Mouse (Mus musculus) kidney, embryonic 16.5 days (tissue): ENCODE measurements around the gene Alx1. TPM values are rescaled to one million over a fixed set of nuclear protein-coding genes. Genes with fewer than 3 reads are reported as not detected.

Source experiments
- ATAC-seq: fragments of 200-750 bp; cut with Nextera tagmentation; 2 replicates; pipeline ENCODE4 v1.8.0; 2017; ENCODE audit warnings: moderate TSS enrichment; ENCODE audit not compliant: low FRiP score, low TSS enrichment
- H3K27ac ChIP-seq: fragments of 300-500 bp; sonication (generic); 2 replicates; pipeline ENCODE4 v1.5.1; 2014; ENCODE audit warnings: low read length
- H3K27me3 ChIP-seq: fragments of 300-500 bp; sonication (generic); 2 replicates; pipeline ENCODE4 v1.6.1; 2014; ENCODE audit warnings: low read length, control low read depth, mixed read lengths; ENCODE audit not compliant: insufficient read depth
- H3K36me3 ChIP-seq: fragments of 300-500 bp; sonication (generic); 2 replicates; pipeline ENCODE4 v1.6.1; 2014; ENCODE audit warnings: low read length, control low read depth, mixed read lengths; ENCODE audit not compliant: insufficient read depth
- H3K4me1 ChIP-seq: fragments of 300-500 bp; sonication (generic); 2 replicates; pipeline ENCODE4 v1.6.1; 2014; ENCODE audit warnings: low read length, control low read depth, mixed read lengths; ENCODE audit not compliant: insufficient read depth
- H3K4me2 ChIP-seq: fragments of 300-500 bp; sonication (generic); replicated peaks from 2 replicates; pipeline ENCODE4 v1.6.1; 2014; ENCODE audit warnings: low read depth, low read length
- H3K4me3 ChIP-seq: fragments of 300-500 bp; sonication (generic); 2 replicates; pipeline ENCODE4 v1.5.1; 2014; ENCODE audit warnings: mild to moderate bottlenecking, low read length
- H3K9ac ChIP-seq: fragments of 300-500 bp; sonication (generic); replicated peaks from 2 replicates; pipeline ENCODE4 v1.6.1; 2014; ENCODE audit warnings: low read length
- H3K9me3 ChIP-seq: fragments of 300-500 bp; sonication (generic); 2 replicates; pipeline ENCODE4 v1.6.1; 2016; ENCODE audit warnings: low read length, control low read depth
- WGBS: fragments of 180-500 bp; shearing (Covaris S2); extraction: QIAGEN DNeasy Blood & Tissue Kit; methylation state at CpG from one replicate; pipeline ENCODE4 v1.1.7; 2014; 5-methylcytosine and 5-hydroxymethylcytosine counted together
- polyA plus RNA-seq: library from polyadenylated mRNA; unstranded; fragments of >200 nt; fragmentation: Nextera tagmentation; extraction: Ambion mirVana; gene quantifications from 2 replicates; pipeline ENCODE4 v1.2.1, GENCODE M21; 2015

The Alx1 gene
- 31.5 and 37.9 TPM in 2 replicates for polyA plus RNA-seq

GRCm38 (mm10) chr10:103029730-103030490 is at the start of gene Alx1:
Alx1 (minus strand) TSS chr10:103030215.
- Histone ChIP-seq H3K36me3 (no peaks in the 10 kb centered on the region), H3K4me2 (peak within 1 kb of the TSS; percentile 70), H3K27me3 (peaks cover 81% of the 10 kb centered on the region), H3K9me3 (no peaks in the 10 kb centered on the region), H3K27ac (peak within 1 kb of the TSS; percentile 69; the same call in 1 of the 2 replicates), H3K4me3 (peak within 1 kb of the TSS; percentile 55), H3K9ac (peak within 1 kb of the TSS; percentile 35; the same call in 1 of the 2 replicates), H3K4me1 (peaks cover 9% of the 10 kb centered on the region)
- 3% methylated on average over 32 of the region's 32 CpGs for WGBS
- ATAC-seq: no peak

GRCm38 (mm10) chr10:103049593-103049992 is 19.6 kb upstream of the Alx1 start:
- no peaks in the 10 kb centered on the region for H3K4me1 ChIP-seq
- H3K9me3 ChIP-seq: no peaks in the 10 kb centered on the region
- no peak overlapping the region for H3K27ac ChIP-seq
- no peak overlapping the region for H3K4me2 ChIP-seq
- H3K27me3 ChIP-seq: no peaks in the 10 kb centered on the region
- H3K36me3 ChIP-seq: no peaks in the 10 kb centered on the region
- H3K9ac ChIP-seq: no peak overlapping the region
- no peak overlapping the region for H3K4me3 ChIP-seq
- no peak for ATAC-seq
- 87% methylated on average over 2 of the region's 2 CpGs for WGBS

- 61% methylated on average over 3 of the region's 3 CpGs for WGBS
- no peak overlapping the region for H3K27ac ChIP-seq
- ATAC-seq: no peak
- no peak overlapping the region for H3K9ac ChIP-seq
- H3K4me2 ChIP-seq: no peak overlapping the region
- H3K4me3 ChIP-seq: no peak overlapping the region
- no peaks in the 10 kb centered on the region for H3K27me3 ChIP-seq
- no peaks in the 10 kb centered on the region for H3K4me1 ChIP-seq
- H3K9me3 ChIP-seq: no peaks in the 10 kb centered on the region
- no peaks in the 10 kb centered on the region for H3K36me3 ChIP-seq
Observed at GRCm38 (mm10) chr10:103046623-103047022, 16.6 kb upstream of the Alx1 start.

- WGBS: 46% methylated on average over 2 of the region's 2 CpGs
- ATAC-seq: no peak
Observed at GRCm38 (mm10) chr10:103045019-103045418, 15.0 kb upstream of the Alx1 start.

GRCm38 (mm10) chr10:103035002-103035640 is 5.1 kb upstream of the Alx1 start:
- Histone ChIP-seq H3K27me3 (peaks cover 47% of the 10 kb centered on the region), H3K9ac (no peak overlapping the region), H3K4me2 (no peak overlapping the region), H3K36me3 (no peaks in the 10 kb centered on the region), H3K9me3 (no peaks in the 10 kb centered on the region), H3K4me3 (no peak overlapping the region), H3K27ac (no peak overlapping the region), H3K4me1 (no peaks in the 10 kb centered on the region)
- whole genome bisulfite sequencing: 3% methylated on average over 14 of the region's 14 CpGs
- no peak for ATAC-seq

More at GRCm38 (mm10) chr10:103045019-103045418, 15.0 kb upstream of the Alx1 start:
- Histone ChIP-seq H3K27ac (no peak overlapping the region), H3K4me3 (no peak overlapping the region), H3K4me2 (no peak overlapping the region), H3K9ac (no peak overlapping the region), H3K4me1 (no peaks in the 10 kb centered on the region), H3K27me3 (no peaks in the 10 kb centered on the region), H3K36me3 (no peaks in the 10 kb centered on the region), H3K9me3 (no peaks in the 10 kb centered on the region)

- Histone ChIP-seq H3K9me3 (no peaks in the 10 kb centered on the region), H3K36me3 (no peaks in the 10 kb centered on the region), H3K4me3 (peak overlapping the region; percentile 55; the same call in 1 of the 2 replicates), H3K4me2 (no peak overlapping the region), H3K9ac (no peak overlapping the region), H3K27me3 (peaks cover 81% of the 10 kb centered on the region), H3K27ac (no peak overlapping the region), H3K4me1 (peaks cover 9% of the 10 kb centered on the region)
- 5% methylated on average over 11 of the region's 11 CpGs for WGBS
- ATAC-seq: no peak
Observed at GRCm38 (mm10) chr10:103030931-103031330, 916 bp upstream of the Alx1 start.

- H3K4me3 ChIP-seq: peak overlapping the region; percentile 55
- H3K27me3 ChIP-seq: peaks cover 75% of the 10 kb centered on the region
- peak; percentile 14; the same call in 1 of the 2 replicates for ATAC-seq
- no peaks in the 10 kb centered on the region for H3K36me3 ChIP-seq
- H3K4me1 ChIP-seq: peaks cover 9% of the 10 kb centered on the region
- peak overlapping the region; percentile 70 for H3K4me2 ChIP-seq
- peak overlapping the region; percentile 69; the same call in 1 of the 2 replicates for H3K27ac ChIP-seq
- no peaks in the 10 kb centered on the region for H3K9me3 ChIP-seq
- 1% methylated on average over 23 of the region's 23 CpGs for whole genome bisulfite sequencing
- H3K9ac ChIP-seq: 0 out of 2 replicates have a peak overlapping the region, but pooled peaks have one; percentile 35
Observed at GRCm38 (mm10) chr10:103029132-103029729, 784 bp downstream of the Alx1 start.

- peak overlapping the region; percentile 55 for H3K4me3 ChIP-seq
- no peaks in the 10 kb centered on the region for H3K9me3 ChIP-seq
- peaks cover 76% of the 10 kb centered on the region for H3K27me3 ChIP-seq
- peak overlapping the region; percentile 81 for H3K27ac ChIP-seq
- H3K4me2 ChIP-seq: peak overlapping the region; percentile 70
- H3K4me1 ChIP-seq: peaks cover 9% of the 10 kb centered on the region
- WGBS: under 1% methylated on average over 48 of the region's 50 CpGs
- ATAC-seq: peak; percentile 93
- peak overlapping the region; percentile 40 for H3K9ac ChIP-seq
- no peaks in the 10 kb centered on the region for H3K36me3 ChIP-seq
Observed at GRCm38 (mm10) chr10:103028253-103029131, 1.5 kb downstream of the Alx1 start.

- peak overlapping the region; percentile 81 for H3K27ac ChIP-seq
- no peak for ATAC-seq
- no peaks in the 10 kb centered on the region for H3K9me3 ChIP-seq
- WGBS: under 1% methylated on average over 15 of the region's 15 CpGs
- H3K4me3 ChIP-seq: peak overlapping the region; percentile 55
- peaks cover 9% of the 10 kb centered on the region for H3K4me1 ChIP-seq
- peak overlapping the region; percentile 70 for H3K4me2 ChIP-seq
- H3K36me3 ChIP-seq: no peaks in the 10 kb centered on the region
- H3K9ac ChIP-seq: peak overlapping the region; percentile 40
- peaks cover 71% of the 10 kb centered on the region for H3K27me3 ChIP-seq
Observed at GRCm38 (mm10) chr10:103027931-103028252, 2.1 kb downstream of the Alx1 start.
